Mouse (Mus musculus): Measurements from ENCODE around the gene Elmsan1.
"Not testable (repeated sequence)": the region's sequence is repeated elsewhere in the genome, so short reads cannot be mapped to it uniquely, and the experiment has no call there.

Elmsan1 gene

GRCm38 (mm10) chr12:84149971-84150370, 68.7 kb downstream of the Elmsan1 start:
- in situ Hi-C loops (cut with MseI, MboI) = no loop called here

GRCm38 (mm10) chr12:84148622-84149012, 70.1 kb downstream of the Elmsan1 start:
- in situ Hi-C loops (cut with MseI, MboI) = no loop called here

DNA sequence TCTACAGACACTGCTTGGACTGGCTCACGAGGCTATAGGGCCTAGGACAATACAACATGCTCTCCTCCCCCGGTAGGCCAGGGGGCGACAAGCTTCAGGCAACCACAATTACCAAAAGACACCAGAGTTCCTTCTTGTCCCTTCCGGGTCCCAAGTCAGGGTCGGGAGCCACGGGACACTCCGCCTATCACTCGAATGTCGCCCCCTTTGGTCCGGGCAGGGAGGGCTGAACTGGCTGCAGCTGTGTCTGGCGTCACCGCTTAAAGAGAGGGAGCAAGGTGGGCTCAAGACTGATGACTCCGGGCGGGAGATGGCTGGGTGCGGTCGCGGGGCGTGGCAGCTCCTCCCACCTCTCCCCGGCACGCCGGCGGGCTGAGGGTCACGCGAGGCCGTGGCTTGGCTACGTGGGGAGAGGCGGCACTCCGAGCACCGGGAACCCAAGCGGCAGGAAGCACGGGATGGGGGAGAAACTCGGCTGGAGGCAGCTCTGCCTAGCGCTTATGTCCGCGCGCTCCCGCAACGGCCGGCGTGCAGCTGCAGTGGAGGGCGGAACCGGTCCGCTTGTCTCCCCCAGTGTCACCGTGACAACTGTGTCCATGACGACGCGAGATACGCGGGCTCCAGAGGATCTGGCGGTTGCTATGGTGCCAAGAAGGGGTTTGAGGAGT, 70.6 kb downstream of the Elmsan1 start, which contains the start of gene Pnma1:
TSS of gene Pnma1 (minus strand) at position 536 of the 668 bp plus-strand sequence.
- in situ Hi-C loops (cut with MseI, MboI) = no loop called here

DNA sequence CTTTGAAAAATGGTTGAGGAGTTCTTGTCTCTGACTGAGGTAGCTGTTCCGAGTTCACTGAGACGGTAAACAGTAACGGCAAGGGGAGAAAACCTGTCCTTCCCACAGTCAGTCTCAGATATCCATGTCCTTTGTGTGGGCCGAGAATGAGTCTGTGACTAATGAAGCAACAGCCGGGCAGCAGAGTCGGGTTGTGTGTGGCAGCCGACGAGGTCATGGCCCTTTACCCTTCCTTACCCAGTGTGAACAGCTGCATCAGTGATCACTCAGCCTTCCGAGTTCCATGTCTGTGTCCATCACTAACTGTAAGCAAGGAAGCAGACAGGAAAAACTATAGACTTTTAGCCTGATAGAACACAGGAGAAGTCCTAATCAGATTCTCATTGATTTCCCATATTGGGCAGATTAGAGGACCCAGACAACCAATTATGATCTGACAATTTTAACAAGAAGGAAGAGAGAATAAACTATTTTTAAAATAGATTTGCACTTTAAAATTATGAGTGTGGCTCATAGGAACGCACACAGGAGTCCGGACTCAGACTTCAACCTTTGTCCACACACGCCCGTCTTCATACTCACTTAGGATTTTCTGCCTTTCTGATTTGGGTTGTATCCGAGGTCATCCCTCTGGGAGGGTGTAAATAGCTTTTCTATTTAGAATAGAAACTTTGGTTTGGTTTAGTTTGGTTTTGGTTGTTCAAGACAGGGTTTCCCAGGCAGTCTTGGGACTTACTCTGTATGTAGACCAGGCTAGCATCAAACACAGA, 76.2 kb downstream of the Elmsan1 start:
- in situ Hi-C loops (cut with MseI, MboI) = no loop called here

DNA sequence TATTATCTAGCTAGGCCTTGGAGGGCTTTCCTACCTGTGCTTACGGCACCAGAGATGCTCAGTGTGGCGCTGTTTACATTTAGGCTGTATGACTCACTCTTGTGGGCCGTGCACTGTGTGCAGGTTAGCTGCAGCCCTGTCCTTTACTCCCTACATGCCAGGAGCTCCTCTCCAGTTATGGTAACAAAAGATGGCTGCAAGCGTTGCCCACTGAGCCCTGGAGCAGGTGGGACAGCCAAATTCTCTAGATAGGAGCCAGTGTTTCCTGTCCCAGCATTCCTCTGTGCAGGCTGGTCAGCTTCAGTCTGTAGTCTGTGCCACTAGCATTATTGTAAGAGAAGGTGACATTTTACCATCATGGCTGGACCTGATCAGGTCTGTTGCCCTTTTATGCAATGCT, 77.4 kb downstream of the Elmsan1 start:
- in situ Hi-C loops (cut with MseI, MboI) = no loop called here

- in situ Hi-C loops (cut with MseI, MboI) = no loop called here
These were observed 78.5 kb downstream of the Elmsan1 start for GRCm38 (mm10) chr12:84140135-84140534.

- in situ Hi-C loops (cut with MseI, MboI) = no loop called here
These were observed 81.5 kb downstream of the Elmsan1 start for GRCm38 (mm10) chr12:84137131-84137530.

DNA sequence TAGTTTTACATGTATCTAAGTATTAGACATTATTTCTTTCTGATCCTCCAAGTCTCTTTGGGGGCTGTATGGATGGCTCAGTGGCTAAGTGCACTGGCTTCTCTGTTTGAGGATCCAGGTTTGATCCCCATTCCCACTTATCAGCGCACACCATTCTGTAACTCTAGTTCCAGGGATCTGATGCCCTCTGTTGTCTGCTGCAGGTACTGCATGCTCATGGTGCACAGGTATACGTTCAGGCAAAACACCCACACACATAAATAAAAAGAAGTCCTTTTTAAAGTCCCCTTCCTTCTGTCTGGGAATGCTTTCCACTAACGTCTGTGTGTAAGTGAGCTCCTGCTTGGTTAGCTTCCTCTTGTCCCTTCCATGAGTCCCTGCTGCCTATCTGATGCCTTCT, 86.4 kb downstream of the Elmsan1 start:
- in situ Hi-C loops (cut with MseI, MboI) = no loop called here

GRCm38 (mm10) chr12:84129931-84130330, 88.8 kb downstream of the Elmsan1 start:
- in situ Hi-C loops (cut with MseI, MboI) = no loop called here

DNA sequence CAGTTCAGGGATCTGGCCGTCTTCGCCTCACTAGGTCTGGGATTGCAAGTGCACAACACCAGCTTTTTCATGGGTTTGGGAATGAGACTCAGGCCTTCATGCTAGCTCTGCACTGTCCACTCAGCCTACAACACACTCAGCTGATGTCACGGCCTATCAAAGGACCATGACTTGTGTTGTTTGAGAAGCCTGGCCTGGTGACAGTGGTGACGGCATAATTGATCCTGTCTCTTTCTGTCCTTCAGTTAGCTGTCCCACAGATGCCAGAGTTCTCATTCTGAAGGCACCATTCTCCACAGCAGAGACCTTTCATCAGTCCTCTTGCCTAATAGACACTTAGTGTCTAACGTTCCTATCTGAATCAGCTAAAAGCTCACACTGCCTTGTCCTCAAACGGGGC, 90.1 kb downstream of the Elmsan1 start:
- in situ Hi-C loops (cut with MseI, MboI) = no loop called here

DNA sequence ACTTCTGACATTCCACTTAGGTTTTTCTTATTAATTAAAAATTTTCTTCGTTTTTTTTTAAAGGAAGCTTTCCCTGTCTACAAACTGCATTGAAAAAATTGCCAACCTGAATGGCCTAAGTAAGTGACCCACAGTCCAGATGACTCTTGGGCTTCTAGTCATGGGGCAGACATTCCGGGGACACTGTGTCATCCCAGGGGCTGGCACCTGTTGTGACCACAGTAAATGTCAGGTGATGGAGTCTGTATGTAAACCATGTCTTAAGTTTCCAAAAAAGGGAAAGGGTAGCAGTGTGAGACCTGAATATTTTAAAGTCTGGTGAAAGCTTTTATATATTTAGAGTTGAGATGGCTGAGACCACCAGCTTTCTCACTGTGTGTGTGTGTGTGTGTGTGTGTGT, 91.8 kb downstream of the Elmsan1 start:
- in situ Hi-C loops (cut with MseI, MboI) = no loop called here

- in situ Hi-C loops (cut with MseI, MboI) = no loop called here
These were observed 92.8 kb downstream of the Elmsan1 start for GRCm38 (mm10) chr12:84125892-84126291.

GRCm38 (mm10) chr12:84119584-84119983, 99.1 kb downstream of the Elmsan1 start:
- in situ Hi-C loops (cut with MseI, MboI) = no loop called here

DNA sequence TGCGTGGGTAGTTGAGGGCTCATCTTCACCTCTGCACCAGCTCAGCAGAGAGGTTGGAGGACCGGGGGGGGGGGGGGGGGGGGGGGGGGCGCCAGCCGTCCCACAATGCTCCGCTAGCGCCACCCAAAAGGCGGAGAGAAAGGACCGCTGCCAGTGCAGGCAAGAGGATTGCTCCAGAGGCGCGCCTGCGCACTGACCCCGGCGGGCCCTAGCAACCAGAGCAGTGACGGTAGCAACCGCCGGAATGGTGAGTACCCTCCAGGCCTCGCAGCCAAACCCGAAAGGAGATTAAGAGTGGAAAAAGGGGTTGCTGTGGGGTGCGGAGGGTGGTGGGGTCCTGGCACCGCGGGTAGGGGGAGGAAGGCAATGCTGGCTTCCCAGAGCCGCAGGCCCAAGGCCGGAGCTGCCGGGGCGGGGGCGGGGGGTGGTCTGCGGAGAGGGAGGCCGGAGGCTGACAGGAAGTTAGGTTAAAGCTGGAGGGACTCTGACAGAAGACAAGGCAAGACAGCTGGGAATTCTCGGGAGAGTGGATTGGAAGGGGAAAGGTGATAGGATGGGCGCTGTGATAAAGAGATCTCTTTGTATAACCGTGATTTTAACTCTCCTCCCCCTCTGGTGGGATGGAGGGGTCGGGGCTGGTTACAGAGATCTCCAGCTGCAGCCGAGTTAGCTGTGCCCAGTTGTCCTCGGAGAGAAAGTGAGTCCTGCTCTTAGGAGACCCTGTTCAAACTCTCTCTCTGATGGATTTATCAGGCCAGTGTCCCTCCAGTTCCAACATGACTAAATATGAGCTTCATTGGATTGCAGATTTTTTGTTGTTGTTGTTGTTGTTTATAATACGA, 104.3 kb downstream of the Elmsan1 start, which contains the start of gene Dnal1:
TSS of gene Dnal1 (plus strand) at position 214 of the 842 bp plus-strand sequence.
- in situ Hi-C loops (cut with MseI, MboI) = no loop called here

DNA sequence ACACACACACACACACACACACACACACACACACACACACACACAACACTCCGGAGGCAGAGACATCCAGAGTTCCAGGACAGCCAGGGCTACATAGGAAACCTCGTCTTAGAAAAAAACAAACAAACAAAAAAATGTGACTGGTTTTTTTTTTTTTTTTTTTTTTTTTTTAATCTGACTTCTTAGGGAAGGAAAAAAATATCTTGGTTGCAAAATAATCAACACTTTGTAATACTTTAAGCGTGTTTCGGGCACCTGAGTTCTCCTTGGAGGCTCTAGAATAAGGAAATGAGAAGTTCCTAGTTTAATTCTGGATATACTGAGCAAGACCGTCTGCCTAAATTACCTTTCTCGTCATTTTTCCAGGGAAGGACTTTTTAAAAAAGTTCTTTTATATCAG, 105.0 kb downstream of the Elmsan1 start:
- in situ Hi-C loops (cut with MseI, MboI) = no loop called here

- in situ Hi-C loops (cut with MseI, MboI) = no loop called here
These were observed 107.9 kb downstream of the Elmsan1 start for GRCm38 (mm10) chr12:84110814-84111213.

DNA sequence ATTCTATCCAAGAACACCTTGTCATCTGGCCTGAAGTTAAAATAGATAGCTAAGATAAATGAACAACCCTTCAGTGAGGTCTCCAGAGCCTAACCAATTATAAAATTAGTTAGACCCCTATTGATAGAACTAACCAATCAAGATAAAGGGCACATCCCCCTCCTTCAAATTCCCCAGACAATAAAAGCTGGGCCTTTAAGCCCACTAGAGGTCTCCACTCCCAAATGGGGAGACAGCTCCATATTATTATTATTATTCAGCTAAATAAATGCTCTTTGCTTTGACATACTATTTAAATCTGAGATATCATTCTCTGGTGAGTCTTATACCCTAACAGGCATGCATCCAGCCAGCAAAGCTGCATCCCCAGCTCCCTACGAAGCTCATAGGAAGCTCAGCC, 108.8 kb downstream of the Elmsan1 start:
- in situ Hi-C loops (cut with MseI, MboI) = no loop called here

- in situ Hi-C loops (cut with MseI, MboI) = no loop called here
These were observed 111.0 kb downstream of the Elmsan1 start for GRCm38 (mm10) chr12:84107692-84108091.

DNA sequence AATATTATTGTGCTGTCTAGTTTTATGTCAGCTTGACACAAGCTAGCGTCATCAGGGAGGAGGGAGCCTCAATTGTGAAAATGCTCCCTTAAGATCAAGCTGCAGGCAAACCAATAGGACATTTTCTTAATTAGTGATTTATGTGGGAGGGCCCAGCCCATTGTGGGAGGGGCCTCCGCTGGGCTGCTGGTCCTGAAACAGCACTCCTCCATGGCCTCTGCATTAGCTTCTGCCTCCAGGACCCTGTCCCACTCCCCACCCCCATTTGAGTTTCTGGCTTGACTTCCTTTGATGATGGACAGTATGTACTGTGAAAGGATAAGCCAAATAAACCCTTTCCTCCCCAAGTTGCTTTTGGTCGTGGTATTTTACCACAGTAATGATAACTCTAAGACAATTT, 111.7 kb downstream of the Elmsan1 start:
- in situ Hi-C loops (cut with MseI, MboI) = no loop called here

DNA sequence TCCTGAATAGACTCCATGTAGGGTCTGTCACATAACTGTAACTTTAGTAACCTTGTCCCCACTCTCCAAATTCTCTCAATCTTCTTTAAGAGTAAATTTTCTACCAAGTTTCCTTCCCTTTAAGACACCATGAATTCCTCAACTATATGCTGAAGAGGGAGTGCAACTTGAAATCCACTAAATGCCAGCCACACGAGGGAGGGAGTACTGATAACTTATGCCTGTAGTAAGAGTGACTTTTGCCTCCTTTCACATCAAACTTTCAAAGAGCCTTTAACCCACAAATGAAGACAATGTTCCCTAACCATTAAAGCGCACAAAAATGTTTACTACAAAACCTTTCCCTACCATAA, 117.2 kb downstream of the Elmsan1 start:
- in situ Hi-C loops (cut with MseI, MboI) = no loop called here

DNA sequence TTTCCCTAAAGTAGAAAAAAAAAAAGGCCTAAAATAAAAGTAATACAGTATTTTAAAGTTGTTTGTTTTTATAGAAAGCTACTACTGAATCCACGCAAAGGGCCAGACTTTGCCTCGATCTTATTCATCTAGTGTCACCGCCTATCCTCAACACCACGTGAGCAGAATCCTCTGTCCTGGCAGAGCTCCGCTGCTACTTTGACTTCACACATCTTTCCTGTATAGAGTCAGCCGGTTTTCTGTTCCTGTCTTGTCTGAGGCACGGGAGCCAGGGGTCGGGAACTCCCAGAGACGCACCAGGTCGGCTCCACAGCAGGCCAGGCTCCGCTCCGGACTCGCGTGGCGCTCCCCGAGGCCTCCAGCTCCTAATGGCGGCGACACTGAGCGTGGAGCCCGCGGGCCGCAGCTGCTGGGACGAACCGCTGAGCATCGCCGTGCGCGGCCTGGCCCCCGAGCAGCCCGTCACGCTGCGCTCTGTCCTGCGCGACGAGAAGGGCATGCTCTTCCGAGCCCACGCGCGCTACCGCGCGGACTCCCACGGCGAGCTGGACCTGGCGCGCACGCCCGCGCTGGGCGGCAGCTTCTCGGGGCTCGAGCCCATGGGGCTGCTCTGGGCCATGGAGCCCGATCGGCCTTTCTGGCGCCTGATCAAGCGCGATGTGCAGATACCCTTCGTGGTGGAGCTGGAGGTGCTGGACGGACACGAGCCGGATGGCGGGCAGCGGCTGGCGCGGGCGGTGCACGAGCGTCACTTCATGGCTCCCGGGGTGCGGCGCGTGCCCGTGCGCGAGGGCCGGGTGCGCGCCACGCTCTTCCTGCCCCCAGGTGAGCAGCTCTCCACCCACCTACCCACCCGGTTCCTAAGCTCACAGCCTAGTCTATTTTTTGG, 117.8 kb downstream of the Elmsan1 start, which contains the start of gene Acot6:
TSS of gene Acot6 (plus strand) at position 51 of the 889 bp plus-strand sequence.
- in situ Hi-C loops (cut with MseI, MboI) = not testable (repeated sequence)

Data from mouse trophoblast stem cell (cell line).